Mouse (Mus musculus) heart, embryonic 11.5 days (tissue): ENCODE data around the gene Dlg2. TPM values are rescaled to one million over a fixed set of nuclear protein-coding genes. Genes with fewer than 3 reads are reported as not detected.
A peak's percentile ranks its signal among the peaks of the same experiment; 100 is the strongest.

Experiments
- ATAC-seq: fragments of 200-750 bp; cut with Nextera tagmentation; replicated peaks from 2 replicates; pipeline ENCODE4 v1.8.0; 2017; ENCODE audit warnings: moderate library complexity; ENCODE audit not compliant: insufficient number of reproducible peaks, low FRiP score, low TSS enrichment
- H3K27ac ChIP-seq: fragments of 300-500 bp; sonication (generic); 2 replicates; pipeline ENCODE4 v1.5.1; 2014; ENCODE audit warnings: mild to moderate bottlenecking, low read depth, low read length
- H3K27me3 ChIP-seq: fragments of 300-500 bp; sonication (generic); 2 replicates; pipeline ENCODE4 v1.6.1; 2014; ENCODE audit warnings: mild to moderate bottlenecking, low read length, mixed read lengths; ENCODE audit not compliant: control insufficient read depth, insufficient read depth
- H3K36me3 ChIP-seq: fragments of 300-500 bp; sonication (generic); 2 replicates; pipeline ENCODE4 v1.6.1; 2014; ENCODE audit warnings: mild to moderate bottlenecking, low read length, moderate library complexity, mixed read lengths; ENCODE audit not compliant: control insufficient read depth, insufficient read depth
- H3K4me1 ChIP-seq: fragments of 300-500 bp; sonication (generic); 2 replicates; pipeline ENCODE4 v1.6.1; 2014; ENCODE audit warnings: low read length; ENCODE audit not compliant: control insufficient read depth, insufficient read depth
- H3K4me2 ChIP-seq: fragments of 300-500 bp; sonication (generic); 2 replicates; pipeline ENCODE4 v1.6.1; 2014; ENCODE audit warnings: mild to moderate bottlenecking, moderate library complexity
- H3K4me3 ChIP-seq: fragments of 300-500 bp; sonication (generic); 2 replicates; pipeline ENCODE4 v1.5.1; 2014; ENCODE audit warnings: low read depth, low read length
- H3K9ac ChIP-seq: fragments of 300-500 bp; sonication (generic); 2 replicates; pipeline ENCODE4 v1.6.1; 2014; ENCODE audit warnings: mild to moderate bottlenecking, low read depth, low read length, moderate library complexity
- H3K9me3 ChIP-seq: fragments of 300-500 bp; sonication (generic); replicated peaks from 2 replicates; pipeline ENCODE4 v1.6.1; 2016; ENCODE audit warnings: low read length; ENCODE audit not compliant: control insufficient read depth
- WGBS: fragments of 180-500 bp; shearing (Covaris S2); extraction: QIAGEN DNeasy Blood & Tissue Kit; methylation state at CpG from one replicate; pipeline ENCODE4 v1.1.7; 2014; ENCODE audit not compliant: insufficient replicate concordance; 5-methylcytosine and 5-hydroxymethylcytosine counted together
- polyA plus RNA-seq: library from polyadenylated mRNA; unstranded; fragments of >200 nt; fragmentation: Nextera tagmentation; extraction: Ambion mirVana; gene quantifications from 2 replicates; pipeline ENCODE4 v1.2.1, GENCODE M21; 2014

Dlg2 gene
- polyA plus RNA-seq, 1 experiment from 2014 or later: 8.5 TPM

DNA sequence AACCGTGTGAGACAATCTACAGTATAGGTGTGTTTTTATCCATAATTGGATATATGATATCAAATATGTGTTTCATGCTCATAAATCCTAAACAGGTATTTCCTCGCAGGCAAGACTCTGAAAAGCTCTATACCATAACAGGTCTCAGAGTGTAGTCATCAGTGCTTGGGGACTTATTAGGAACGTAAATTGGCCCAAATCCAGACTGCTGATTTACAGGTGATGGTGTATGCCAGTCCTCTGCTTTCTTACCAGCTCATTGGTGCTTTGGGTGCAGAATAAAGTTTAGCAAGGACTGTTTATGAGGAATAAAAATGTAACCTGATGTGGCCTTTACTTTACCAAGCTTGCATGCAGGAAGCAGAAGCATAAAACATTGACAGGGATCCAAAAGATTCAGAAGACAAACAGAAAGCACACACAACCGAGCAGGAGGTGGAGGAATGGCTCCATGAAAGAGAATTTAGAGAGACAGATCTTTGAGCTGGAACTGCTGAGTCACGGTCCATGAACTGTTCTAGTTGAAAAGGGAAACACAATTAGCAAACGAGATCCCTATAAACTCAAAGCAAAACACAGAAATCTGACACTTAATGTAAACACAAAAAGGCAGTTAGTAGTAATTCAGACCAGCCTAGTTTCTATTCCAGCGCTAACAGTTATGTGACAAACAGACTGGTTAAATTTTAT lies 226.8 kb downstream of the Dlg2 start:
- no peak for ATAC-seq
- WGBS: 71% methylated on average over 7 of the region's 7 CpGs
- no peak overlapping the region for H3K4me2 ChIP-seq
- H3K4me1 ChIP-seq: no peaks in the 10 kb centered on the region
- no peaks in the 10 kb centered on the region for H3K36me3 ChIP-seq
- H3K9ac ChIP-seq: no peak overlapping the region
- no peak overlapping the region for H3K27ac ChIP-seq
- no peak overlapping the region for H3K4me3 ChIP-seq
- H3K27me3 ChIP-seq: no peaks in the 10 kb centered on the region
- H3K9me3 ChIP-seq: no peaks in the 10 kb centered on the region

- H3K27me3 ChIP-seq: no peaks in the 10 kb centered on the region
- no peak overlapping the region for H3K27ac ChIP-seq
- no peak overlapping the region for H3K4me3 ChIP-seq
- no peaks in the 10 kb centered on the region for H3K36me3 ChIP-seq
- no peak overlapping the region for H3K4me2 ChIP-seq
- ATAC-seq: no peak
- no peaks in the 10 kb centered on the region for H3K4me1 ChIP-seq
- no peak overlapping the region for H3K9ac ChIP-seq
- no peaks in the 10 kb centered on the region for H3K9me3 ChIP-seq
- 69% methylated on average over 1 of the region's 1 CpGs for WGBS
These were observed 227.5 kb downstream of the Dlg2 start for GRCm38 (mm10) chr7:90703951-90704350.

DNA sequence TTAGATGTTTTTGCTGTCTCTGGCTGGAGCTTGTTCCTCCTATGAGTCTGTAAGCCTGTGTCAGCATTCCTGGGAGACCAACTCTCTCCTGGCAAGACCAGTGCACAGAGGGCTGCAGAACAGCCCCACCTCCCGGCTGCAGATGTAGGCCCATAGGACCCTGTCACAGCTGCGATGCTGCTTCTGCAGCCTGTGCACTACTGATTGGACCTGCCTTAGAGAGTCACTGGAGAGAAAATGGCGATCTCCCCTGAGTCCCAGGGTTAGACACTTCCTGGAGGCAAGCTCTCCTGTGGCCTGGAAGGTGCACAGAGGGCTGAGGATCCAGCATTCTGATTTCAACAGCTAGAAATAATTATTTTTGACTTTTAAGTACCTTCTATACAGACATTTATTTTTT lies 257.6 kb downstream of the Dlg2 start:
- no peak overlapping the region for H3K27ac ChIP-seq
- ATAC-seq: no peak
- no peaks in the 10 kb centered on the region for H3K36me3 ChIP-seq
- H3K4me3 ChIP-seq: no peak overlapping the region
- H3K9ac ChIP-seq: no peak overlapping the region
- no peaks in the 10 kb centered on the region for H3K9me3 ChIP-seq
- no peaks in the 10 kb centered on the region for H3K27me3 ChIP-seq
- no peaks in the 10 kb centered on the region for H3K4me1 ChIP-seq
- 37% methylated on average over 3 of the region's 3 CpGs for WGBS
- no peak overlapping the region for H3K4me2 ChIP-seq

DNA sequence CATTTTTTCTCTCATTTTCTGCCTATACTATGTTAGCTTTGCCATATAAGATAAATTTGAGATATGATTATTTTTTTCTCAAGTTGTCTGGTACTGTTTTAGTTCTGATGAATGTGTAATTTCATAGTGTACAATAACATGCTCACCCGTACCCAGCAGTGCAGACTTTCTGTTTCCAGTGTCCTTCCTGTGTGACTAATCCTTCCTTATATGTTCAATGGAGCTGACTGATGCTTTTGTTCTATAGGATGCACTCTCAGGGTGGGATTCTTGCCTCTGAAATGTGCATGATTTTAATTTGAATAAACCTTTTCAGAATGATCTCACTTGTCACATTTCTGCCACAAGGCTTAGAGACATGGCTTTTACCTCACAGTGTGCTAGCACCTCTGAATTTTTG lies 259.9 kb downstream of the Dlg2 start:
- Histone ChIP-seq H3K9ac (no peak overlapping the region), H3K27me3 (no peaks in the 10 kb centered on the region), H3K4me2 (no peak overlapping the region), H3K9me3 (no peaks in the 10 kb centered on the region), H3K4me1 (no peaks in the 10 kb centered on the region), H3K4me3 (no peak overlapping the region), H3K36me3 (no peaks in the 10 kb centered on the region), H3K27ac (no peak overlapping the region)
- ATAC-seq: no peak
- 48% methylated on average over 1 of the region's 1 CpGs for WGBS

DNA sequence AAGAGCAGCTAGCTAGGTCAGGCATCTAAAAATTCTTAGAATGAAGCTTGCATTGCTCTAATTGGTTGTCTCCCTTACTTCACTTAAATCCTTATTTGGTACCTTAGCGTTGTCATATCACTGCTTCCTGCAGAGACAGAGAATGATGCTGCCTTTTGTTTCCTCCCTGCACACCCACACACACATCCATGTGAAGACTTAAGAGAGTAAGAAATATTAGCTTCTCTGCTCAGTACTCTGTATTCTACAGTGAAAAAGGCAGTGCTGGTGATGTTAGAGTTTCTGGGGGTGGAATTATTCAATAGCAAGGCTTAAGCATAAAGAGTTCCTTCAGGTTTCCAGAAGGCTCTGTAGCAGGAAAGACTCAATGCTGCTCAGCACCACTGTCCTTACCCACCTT lies 272.2 kb downstream of the Dlg2 start:
- H3K27me3 ChIP-seq: no peaks in the 10 kb centered on the region
- H3K4me1 ChIP-seq: no peaks in the 10 kb centered on the region
- H3K9me3 ChIP-seq: no peaks in the 10 kb centered on the region
- no peak overlapping the region for H3K9ac ChIP-seq
- no peak for ATAC-seq
- no peaks in the 10 kb centered on the region for H3K36me3 ChIP-seq
- H3K4me2 ChIP-seq: no peak overlapping the region
- 80% methylated on average over 1 of the region's 1 CpGs for WGBS
- H3K4me3 ChIP-seq: no peak overlapping the region
- H3K27ac ChIP-seq: no peak overlapping the region

DNA sequence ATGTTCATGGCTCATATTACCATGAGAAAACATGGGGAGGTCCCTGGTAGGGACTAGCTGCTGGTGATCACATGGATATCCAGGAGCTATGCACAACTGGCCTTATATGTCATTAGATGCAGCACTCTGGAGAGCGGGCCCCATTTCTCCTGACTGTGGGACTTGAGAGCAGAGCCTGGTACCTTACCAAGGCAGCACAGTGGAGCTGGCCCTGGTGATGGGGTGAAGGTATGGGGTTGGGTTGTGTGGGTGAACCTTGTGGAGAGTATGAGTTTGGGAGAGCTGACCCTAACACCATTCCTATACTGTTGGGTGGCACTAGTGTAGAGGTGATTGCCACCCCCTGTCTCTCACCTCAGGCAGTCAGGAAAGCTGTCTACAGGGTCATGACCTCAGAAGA lies 311.5 kb downstream of the Dlg2 start:
- 0 out of 2 replicates have a peak, but pooled peaks have one; percentile 14 for ATAC-seq

GRCm38 (mm10) chr7:90791522-90791921 lies 315.1 kb downstream of the Dlg2 start:
- H3K36me3 ChIP-seq: no peaks in the 10 kb centered on the region
- H3K9ac ChIP-seq: no peak overlapping the region
- no peaks in the 10 kb centered on the region for H3K27me3 ChIP-seq
- H3K9me3 ChIP-seq: no peaks in the 10 kb centered on the region
- ATAC-seq: no peak
- no peak overlapping the region for H3K4me2 ChIP-seq
- H3K4me3 ChIP-seq: no peak overlapping the region
- H3K27ac ChIP-seq: no peak overlapping the region
- WGBS: 13% methylated on average over 1 of the region's 1 CpGs
- H3K4me1 ChIP-seq: no peaks in the 10 kb centered on the region

More for the DNA sequence above, 311.5 kb downstream of the Dlg2 start:
- WGBS: 92% methylated on average over 1 of the region's 1 CpGs
- no peak overlapping the region for H3K27ac ChIP-seq
- no peak overlapping the region for H3K4me3 ChIP-seq
- no peaks in the 10 kb centered on the region for H3K27me3 ChIP-seq
- H3K9ac ChIP-seq: no peak overlapping the region
- no peaks in the 10 kb centered on the region for H3K36me3 ChIP-seq
- H3K9me3 ChIP-seq: no peaks in the 10 kb centered on the region
- no peak overlapping the region for H3K4me2 ChIP-seq
- H3K4me1 ChIP-seq: no peaks in the 10 kb centered on the region

GRCm38 (mm10) chr7:90825640-90826039 lies 349.2 kb downstream of the Dlg2 start:
- WGBS: 77% methylated on average over 3 of the region's 3 CpGs
- H3K4me3 ChIP-seq: no peak overlapping the region
- H3K4me1 ChIP-seq: no peaks in the 10 kb centered on the region
- no peaks in the 10 kb centered on the region for H3K9me3 ChIP-seq
- no peaks in the 10 kb centered on the region for H3K36me3 ChIP-seq
- no peak overlapping the region for H3K27ac ChIP-seq
- H3K4me2 ChIP-seq: no peak overlapping the region
- ATAC-seq: no peak
- no peaks in the 10 kb centered on the region for H3K27me3 ChIP-seq
- no peak overlapping the region for H3K9ac ChIP-seq

DNA sequence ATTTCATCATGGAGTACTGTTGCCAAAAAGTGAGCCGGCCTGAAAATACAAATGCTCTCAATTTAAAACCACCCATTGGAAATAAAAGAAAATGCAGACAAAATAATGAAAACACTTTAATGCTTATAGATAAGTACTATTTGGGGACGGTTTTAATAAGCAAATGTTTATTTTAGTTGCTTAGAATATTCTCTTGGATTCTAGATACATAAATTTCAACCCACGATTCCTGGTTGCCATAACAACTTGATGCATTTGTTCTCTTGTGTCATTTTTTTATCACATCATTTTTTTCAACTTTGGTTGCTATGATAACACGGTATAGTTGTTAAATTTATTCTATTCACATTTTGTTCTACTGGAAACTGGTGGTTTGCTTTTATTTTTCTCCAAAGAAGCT lies 364.8 kb downstream of the Dlg2 start:
- no peak overlapping the region for H3K4me2 ChIP-seq
- no peaks in the 10 kb centered on the region for H3K4me1 ChIP-seq
- no peaks in the 10 kb centered on the region for H3K36me3 ChIP-seq
- H3K9me3 ChIP-seq: no peaks in the 10 kb centered on the region
- WGBS: 61% methylated on average over 4 of the region's 4 CpGs
- no peak overlapping the region for H3K27ac ChIP-seq
- no peak overlapping the region for H3K4me3 ChIP-seq
- no peak for ATAC-seq
- H3K9ac ChIP-seq: no peak overlapping the region
- no peaks in the 10 kb centered on the region for H3K27me3 ChIP-seq
